Mouse (Mus musculus): Measurements from ENCODE around the gene Dok3. TPM values are rescaled to one million over a fixed set of nuclear protein-coding genes. Genes with fewer than 3 reads are reported as not detected.

Gene Dok3
- polyA plus RNA-seq, 1 experiment from 2014 or later = 2.7 TPM

- Histone ChIP-seq H3K27me3 (ENCODE audit: low read depth, poor library complexity, severe bottlenecking) (no peaks in the 10 kb centered on the region), H3K9me3 (replicated peaks) (no peaks in the 10 kb centered on the region), H3K4me1 (peaks cover 24% of the 10 kb centered on the region), H3K36me3 (peaks cover 99% of the 10 kb centered on the region), H3K4me3 (no peak overlapping the region), H3K27ac (no peak overlapping the region)
- WGBS = 86% methylated on average over 7 of the region's 7 CpGs
- DNase-seq (ENCODE audit: low spot score) = no peak
Observed at GRCm38 (mm10) chr13:55479008-55479407, 50.1 kb downstream of the Dok3 start.

- DNase-seq (ENCODE audit: low spot score) = peak; percentile 59
- H3K4me1 ChIP-seq = peaks cover 24% of the 10 kb centered on the region
- 51% methylated on average over 5 of the region's 5 CpGs for WGBS
- H3K4me3 ChIP-seq = no peak overlapping the region
- no peaks in the 10 kb centered on the region for H3K9me3 ChIP-seq (replicated peaks)
- H3K27me3 ChIP-seq (ENCODE audit: low read depth, poor library complexity, severe bottlenecking) = no peaks in the 10 kb centered on the region
- H3K27ac ChIP-seq = no peak overlapping the region
- peaks cover 96% of the 10 kb centered on the region for H3K36me3 ChIP-seq
Observed at GRCm38 (mm10) chr13:55478036-55478435, 51.1 kb downstream of the Dok3 start.

GRCm38 (mm10) chr13:55477492-55477891 is 51.6 kb downstream of the Dok3 start:
- H3K27me3 ChIP-seq (ENCODE audit: low read depth, poor library complexity, severe bottlenecking) = no peaks in the 10 kb centered on the region
- 66% methylated on average over 16 of the region's 16 CpGs for WGBS
- DNase-seq (ENCODE audit: low spot score) = no peak
- H3K9me3 ChIP-seq (replicated peaks) = no peaks in the 10 kb centered on the region
- peaks cover 91% of the 10 kb centered on the region for H3K36me3 ChIP-seq
- peaks cover 28% of the 10 kb centered on the region for H3K4me1 ChIP-seq
- H3K27ac ChIP-seq = no peak overlapping the region
- H3K4me3 ChIP-seq = no peak overlapping the region

GRCm38 (mm10) chr13:55476256-55476655 is 52.8 kb downstream of the Dok3 start:
- Histone ChIP-seq H3K4me3 (no peak overlapping the region), H3K4me1 (peaks cover 40% of the 10 kb centered on the region), H3K9me3 (replicated peaks) (no peaks in the 10 kb centered on the region), H3K27me3 (ENCODE audit: low read depth, poor library complexity, severe bottlenecking) (no peaks in the 10 kb centered on the region), H3K27ac (0 out of 2 replicates have a peak overlapping the region, but pooled peaks have one; percentile 1), H3K36me3 (peaks cover 79% of the 10 kb centered on the region)
- WGBS = 91% methylated on average over 8 of the region's 8 CpGs
- no peak for DNase-seq (ENCODE audit: low spot score)

GRCm38 (mm10) chr13:55475750-55476149 is 53.3 kb downstream of the Dok3 start:
- no peaks in the 10 kb centered on the region for H3K9me3 ChIP-seq (replicated peaks)
- peaks cover 74% of the 10 kb centered on the region for H3K36me3 ChIP-seq
- no peak for DNase-seq (ENCODE audit: low spot score)
- H3K27me3 ChIP-seq (ENCODE audit: low read depth, poor library complexity, severe bottlenecking) = peaks cover 3% of the 10 kb centered on the region; the same call in 1 of the 2 replicates
- no peak overlapping the region for H3K27ac ChIP-seq
- H3K4me3 ChIP-seq = no peak overlapping the region
- peaks cover 45% of the 10 kb centered on the region for H3K4me1 ChIP-seq
- 93% methylated on average over 5 of the region's 5 CpGs for WGBS

- H3K9me3 ChIP-seq (replicated peaks) = no peaks in the 10 kb centered on the region
- H3K4me1 ChIP-seq = peaks cover 50% of the 10 kb centered on the region
- H3K4me3 ChIP-seq = 0 out of 2 replicates have a peak overlapping the region, but pooled peaks have one; percentile 3
- DNase-seq (ENCODE audit: low spot score) = no peak
- peaks cover 63% of the 10 kb centered on the region for H3K36me3 ChIP-seq
- no peak overlapping the region; the same call in 1 of the 2 replicates for H3K27ac ChIP-seq
- peaks cover 8% of the 10 kb centered on the region; the same call in 1 of the 2 replicates for H3K27me3 ChIP-seq (ENCODE audit: low read depth, poor library complexity, severe bottlenecking)
- WGBS = 69% methylated on average over 5 of the region's 5 CpGs
Observed at GRCm38 (mm10) chr13:55474621-55475069, 54.5 kb downstream of the Dok3 start.

- no peaks in the 10 kb centered on the region for H3K9me3 ChIP-seq (replicated peaks)
- no peak for DNase-seq (ENCODE audit: low spot score)
- peaks cover 56% of the 10 kb centered on the region for H3K36me3 ChIP-seq
- peaks cover 56% of the 10 kb centered on the region for H3K4me1 ChIP-seq
- H3K4me3 ChIP-seq = no peak overlapping the region; the same call in 1 of the 2 replicates
- H3K27ac ChIP-seq = no peak overlapping the region
- WGBS = 75% methylated on average over 11 of the region's 11 CpGs
- H3K27me3 ChIP-seq (ENCODE audit: low read depth, poor library complexity, severe bottlenecking) = peaks cover 8% of the 10 kb centered on the region; the same call in 1 of the 2 replicates
Observed at GRCm38 (mm10) chr13:55473961-55474360, 55.1 kb downstream of the Dok3 start.

Small RNA genes lying within 50 kb of the gene (microRNA-seq; reads per million reads assigned to microRNA genes)
- gene Mir6944 (119 reads per million, percentile 50 among the genes with 10 or more reads in this experiment), gene Mir6945 (4.7 reads per million, percentile 8 among the genes with 10 or more reads in this experiment)

Other genes with a start within 250 kb of the Dok3 start
- 472 and 529 TPM in 2 replicates for gene Prelid1, start 208.8 kb downstream of the Dok3 start, polyA plus RNA-seq (2016; fragmentation: Nextera tagmentation; extraction: Ambion mirVana)
- gene Rab24, start 207.3 kb downstream of the Dok3 start, polyA plus RNA-seq (2016; fragmentation: Nextera tagmentation; extraction: Ambion mirVana) = 79.0 and 85.8 TPM in 2 replicates
- gene Mxd3, start 199.5 kb downstream of the Dok3 start, polyA plus RNA-seq (2016; fragmentation: Nextera tagmentation; extraction: Ambion mirVana) = 15.8 and 27.5 TPM in 2 replicates
- gene Lman2, start 166.5 kb downstream of the Dok3 start, polyA plus RNA-seq (2016; fragmentation: Nextera tagmentation; extraction: Ambion mirVana) = 112 and 113 TPM in 2 replicates
- 0.70 and 1.1 TPM in 2 replicates for gene Rgs14, start 159.6 kb downstream of the Dok3 start, polyA plus RNA-seq (2016; fragmentation: Nextera tagmentation; extraction: Ambion mirVana)
- not detected in 2 replicates for gene Slc34a1, start 131.1 kb downstream of the Dok3 start, polyA plus RNA-seq (2016; fragmentation: Nextera tagmentation; extraction: Ambion mirVana)
- not detected in 2 replicates for gene Pfn3, start 114.1 kb downstream of the Dok3 start, polyA plus RNA-seq (2016; fragmentation: Nextera tagmentation; extraction: Ambion mirVana)
- gene F12, start 102.5 kb downstream of the Dok3 start, polyA plus RNA-seq (2016; fragmentation: Nextera tagmentation; extraction: Ambion mirVana) = 0.14 TPM in 1 of 2 replicates, not detected in the other
- gene Grk6, start 84.2 kb downstream of the Dok3 start, polyA plus RNA-seq (2016; fragmentation: Nextera tagmentation; extraction: Ambion mirVana) = 63.6 and 71.1 TPM in 2 replicates
- gene Prr7, start 65.0 kb downstream of the Dok3 start, polyA plus RNA-seq (2016; fragmentation: Nextera tagmentation; extraction: Ambion mirVana) = 0.34 and 0.35 TPM in 2 replicates
- 346 and 417 TPM in 2 replicates for gene Dbn1, start 41.2 kb downstream of the Dok3 start, polyA plus RNA-seq (2016; fragmentation: Nextera tagmentation; extraction: Ambion mirVana)
- gene Pdlim7, start 15.6 kb downstream of the Dok3 start, polyA plus RNA-seq (2016; fragmentation: Nextera tagmentation; extraction: Ambion mirVana) = 202 and 206 TPM in 2 replicates
- 94.0 and 102 TPM in 2 replicates for gene Ddx41, start 7.4 kb upstream of the Dok3 start, polyA plus RNA-seq (2016; fragmentation: Nextera tagmentation; extraction: Ambion mirVana)
- 65.8 and 70.7 TPM in 2 replicates for gene Fam193b, start 41.8 kb upstream of the Dok3 start, polyA plus RNA-seq (2016; fragmentation: Nextera tagmentation; extraction: Ambion mirVana)
- gene Tmed9, start 44.4 kb upstream of the Dok3 start, polyA plus RNA-seq (2016; fragmentation: Nextera tagmentation; extraction: Ambion mirVana) = 111 and 123 TPM in 2 replicates
- gene B4galt7, start 70.6 kb upstream of the Dok3 start, polyA plus RNA-seq (2016; fragmentation: Nextera tagmentation; extraction: Ambion mirVana) = 30.9 and 31.6 TPM in 2 replicates
- gene Caml, start 93.7 kb upstream of the Dok3 start, polyA plus RNA-seq (2016; fragmentation: Nextera tagmentation; extraction: Ambion mirVana) = 48.1 and 53.3 TPM in 2 replicates
- gene Ddx46, start 105.7 kb upstream of the Dok3 start, polyA plus RNA-seq (2016; fragmentation: Nextera tagmentation; extraction: Ambion mirVana) = 41.5 and 45.6 TPM in 2 replicates
- 55.5 and 65.2 TPM in 2 replicates for gene B230219D22Rik, start 163.8 kb upstream of the Dok3 start, polyA plus RNA-seq (2016; fragmentation: Nextera tagmentation; extraction: Ambion mirVana)
- 65.9 and 76.8 TPM in 2 replicates for gene Txndc15, start 185.4 kb upstream of the Dok3 start, polyA plus RNA-seq (2016; fragmentation: Nextera tagmentation; extraction: Ambion mirVana)
- gene Pcbd2, start 198.1 kb upstream of the Dok3 start, polyA plus RNA-seq (2016; fragmentation: Nextera tagmentation; extraction: Ambion mirVana) = 43.7 and 44.4 TPM in 2 replicates

All from limb, embryonic 10.5 days (tissue).